Mouse (Mus musculus) liver, adult 2 months (tissue): ENCODE measurements at regions not wholly inside any gene's neighbourhood (a gene's known extent, or its start where the extent isn't known, plus 50 kb on each side); places are given as distances from the start of the nearest gene placed in this dataset.

Source experiments
- CTCF ChIP-seq: fragments of 200-500 bp; IDR thresholded peaks from 2 replicates; pipeline ENCODE4 v1.5.1; 2011; ENCODE audit warnings: low read depth, low read length, control low read depth
- POLR2A ChIP-seq: fragments of 200-500 bp; IDR thresholded peaks from 2 replicates; pipeline ENCODE4 v1.6.1; 2011; ENCODE audit warnings: low read length, control low read depth; ENCODE audit not compliant: insufficient read depth; ENCODE audit errors: extremely low read depth

DNA sequence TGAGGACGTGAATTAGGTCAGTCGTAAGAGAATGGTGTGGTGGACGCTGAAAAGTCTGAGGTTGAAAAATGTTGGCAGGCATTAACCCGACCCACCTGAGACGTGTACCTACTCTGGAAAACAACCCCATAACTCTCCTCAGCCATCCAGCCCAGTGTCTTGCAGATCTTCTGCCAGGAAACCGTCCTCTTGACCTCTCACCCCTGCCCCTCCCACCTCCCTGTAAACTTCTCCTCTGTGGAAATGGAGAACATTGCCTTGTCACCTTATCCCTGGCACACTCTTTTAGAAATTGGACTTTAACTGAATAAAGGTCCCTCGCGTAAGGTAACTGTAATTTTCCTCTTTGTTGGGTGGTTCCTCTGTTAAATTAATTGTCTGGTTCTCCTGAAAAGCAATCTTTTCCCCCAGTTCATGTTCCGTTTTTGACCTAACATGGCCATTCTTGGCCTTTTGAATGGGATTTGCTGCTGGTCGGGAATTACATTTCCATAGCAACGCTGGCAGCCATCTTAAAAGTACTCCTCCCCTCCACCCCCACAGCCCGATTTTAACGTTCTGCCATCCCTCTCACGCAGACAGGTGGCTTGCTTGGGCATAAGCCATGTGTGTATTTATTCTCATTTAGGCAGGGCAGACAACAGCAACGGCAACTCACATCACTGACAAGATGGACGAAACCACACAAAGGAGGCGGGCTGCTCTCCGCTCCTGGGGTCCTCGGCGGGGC is 196.8 kb upstream of the 4931429L15Rik start:
- TF ChIP-seq CTCF (no peak), POLR2A (no peak)
